Mouse (Mus musculus) embryonic facial prominence, embryonic 15.5 days (tissue): Measurements from ENCODE around the gene Wdr46. TPM values are rescaled to one million over a fixed set of nuclear protein-coding genes. Genes with fewer than 3 reads are reported as not detected.

ENCODE experiments used
- ATAC-seq: fragments of 200-750 bp; cut with Nextera tagmentation; 2 replicates; pipeline ENCODE4 v1.8.0; 2017; ENCODE audit warnings: low read depth, moderate TSS enrichment; ENCODE audit not compliant: insufficient number of reproducible peaks, low FRiP score, low TSS enrichment
- H3K27ac ChIP-seq: fragments of 300-500 bp; sonication (generic); replicated peaks from 2 replicates; pipeline ENCODE4 v1.5.1; 2015; ENCODE audit warnings: mild to moderate bottlenecking, inconsistent platforms
- H3K27me3 ChIP-seq: fragments of 300-500 bp; sonication (generic); 2 replicates; pipeline ENCODE4 v1.6.1; 2015; ENCODE audit warnings: inconsistent platforms
- H3K36me3 ChIP-seq: fragments of 300-500 bp; sonication (generic); 2 replicates; pipeline ENCODE4 v1.6.1; 2015; ENCODE audit warnings: mild to moderate bottlenecking, inconsistent platforms
- H3K4me1 ChIP-seq: fragments of 300-500 bp; sonication (generic); 2 replicates; pipeline ENCODE4 v1.6.1; 2015; ENCODE audit warnings: inconsistent platforms
- H3K4me2 ChIP-seq: fragments of 300-500 bp; sonication (generic); replicated peaks from 2 replicates; pipeline ENCODE4 v1.6.1; 2015; ENCODE audit warnings: mild to moderate bottlenecking, inconsistent platforms
- H3K4me3 ChIP-seq: fragments of 300-500 bp; sonication (generic); replicated peaks from 2 replicates; pipeline ENCODE4 v1.5.1; 2015; ENCODE audit warnings: mild to moderate bottlenecking, inconsistent platforms
- H3K9ac ChIP-seq: fragments of 300-500 bp; sonication (generic); 2 replicates; pipeline ENCODE4 v1.6.1; 2015; ENCODE audit warnings: inconsistent platforms
- H3K9me3 ChIP-seq: fragments of 300-500 bp; sonication (generic); replicated peaks from 2 replicates; pipeline ENCODE4 v1.6.1; 2016; ENCODE audit warnings: inconsistent platforms
- WGBS: fragments of 180-500 bp; shearing (Covaris S2); methylation state at CpG from one replicate; pipeline ENCODE4 v1.1.7; 2015; 5-methylcytosine and 5-hydroxymethylcytosine counted together
- polyA plus RNA-seq: library from polyadenylated mRNA; unstranded; fragments of >200 nt; fragmentation: Nextera tagmentation; extraction: Ambion mirVana; gene quantifications from 2 replicates; pipeline ENCODE4 v1.2.1, GENCODE M21; 2015

Wdr46 gene
- polyA plus RNA-seq, 1 experiment from 2014 or later: 36.5 TPM

DNA sequence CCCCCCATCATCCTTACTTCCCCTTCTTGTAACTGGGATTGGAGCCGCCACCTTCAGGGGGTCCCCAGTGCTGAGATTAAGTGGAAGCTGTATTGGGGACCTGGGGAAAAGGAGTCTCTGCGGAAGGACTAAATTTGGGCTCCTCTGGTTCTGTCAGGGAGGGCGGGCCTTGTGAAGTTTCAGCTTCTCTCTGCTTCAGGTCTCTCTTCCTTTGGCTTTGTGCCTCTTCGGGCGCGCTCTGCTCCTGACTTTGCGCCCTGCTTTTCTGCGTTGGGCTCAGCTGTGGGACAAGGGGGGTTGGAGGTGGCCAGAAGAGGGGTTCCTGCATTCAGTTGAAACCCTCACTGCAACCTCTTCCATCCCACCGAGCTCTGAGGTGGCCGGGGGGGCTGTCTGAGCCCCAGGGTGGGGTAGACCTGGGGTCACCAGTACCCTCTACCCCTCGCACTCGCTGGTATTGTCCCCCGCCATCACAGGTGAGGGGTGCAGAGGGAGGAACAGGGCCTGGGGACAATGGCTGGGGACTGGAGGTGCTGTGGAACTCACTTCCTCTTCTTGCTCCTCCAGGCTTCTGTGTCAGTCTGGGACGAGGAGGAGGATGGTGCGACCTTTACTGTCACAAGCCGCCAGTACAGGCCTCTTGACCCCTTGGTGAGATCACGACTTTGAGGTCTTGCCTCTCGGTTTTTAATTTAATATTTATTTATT is 9.1 kb upstream of the Wdr46 start:
- Histone ChIP-seq H3K4me2 (peak overlapping the region; percentile 98), H3K9ac (peak overlapping the region; percentile 67), H3K9me3 (no peaks in the 10 kb centered on the region), H3K4me3 (peak overlapping the region; percentile 78), H3K4me1 (peaks cover 30% of the 10 kb centered on the region), H3K27me3 (no peaks in the 10 kb centered on the region), H3K36me3 (peaks cover 45% of the 10 kb centered on the region), H3K27ac (peak overlapping the region; percentile 96)
- no peak for ATAC-seq
- 28% methylated on average over 18 of the region's 18 CpGs for WGBS

DNA sequence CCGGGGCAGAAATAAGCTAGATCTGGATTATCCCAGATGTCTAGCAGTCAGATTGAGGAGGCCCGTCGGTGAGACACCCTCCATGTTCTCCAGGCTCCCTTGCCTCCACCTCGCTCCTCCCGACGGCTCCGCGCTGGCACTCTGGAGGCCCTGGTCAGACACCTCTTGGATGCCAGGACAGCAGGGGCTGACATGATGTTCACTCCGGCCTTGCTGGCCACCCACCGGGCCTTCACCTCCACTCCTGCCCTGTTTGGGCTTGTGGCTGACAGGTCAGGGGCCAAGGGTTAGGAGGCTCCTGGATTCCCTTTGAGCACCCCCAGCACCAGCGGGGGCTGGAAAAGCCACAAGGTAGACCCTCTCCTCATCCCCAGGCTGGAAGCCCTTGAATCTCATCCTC is 8.5 kb upstream of the Wdr46 start:
- no peak overlapping the region for H3K9ac ChIP-seq
- H3K27ac ChIP-seq: no peak overlapping the region
- H3K36me3 ChIP-seq: peaks cover 50% of the 10 kb centered on the region
- WGBS: 89% methylated on average over 11 of the region's 11 CpGs
- ATAC-seq: no peak
- no peaks in the 10 kb centered on the region for H3K27me3 ChIP-seq
- H3K9me3 ChIP-seq: no peaks in the 10 kb centered on the region
- peak overlapping the region; percentile 78; the same call in 1 of the 2 replicates for H3K4me3 ChIP-seq
- H3K4me1 ChIP-seq: peaks cover 30% of the 10 kb centered on the region
- H3K4me2 ChIP-seq: peak overlapping the region; percentile 98; the same call in 1 of the 2 replicates

GRCm38 (mm10) chr17:33932448-33932847 is 8.0 kb upstream of the Wdr46 start:
- ATAC-seq: no peak
- 72% methylated on average over 14 of the region's 14 CpGs for WGBS
- H3K4me3 ChIP-seq: no peak overlapping the region
- no peak overlapping the region for H3K4me2 ChIP-seq
- no peaks in the 10 kb centered on the region for H3K9me3 ChIP-seq
- H3K27me3 ChIP-seq: no peaks in the 10 kb centered on the region
- H3K36me3 ChIP-seq: peaks cover 53% of the 10 kb centered on the region
- H3K27ac ChIP-seq: no peak overlapping the region
- H3K9ac ChIP-seq: no peak overlapping the region
- peaks cover 30% of the 10 kb centered on the region for H3K4me1 ChIP-seq

GRCm38 (mm10) chr17:33932970-33933369 is 7.5 kb upstream of the Wdr46 start:
- H3K4me1 ChIP-seq: peaks cover 27% of the 10 kb centered on the region
- no peak overlapping the region for H3K4me3 ChIP-seq
- H3K27ac ChIP-seq: no peak overlapping the region
- H3K9ac ChIP-seq: no peak overlapping the region
- no peaks in the 10 kb centered on the region for H3K9me3 ChIP-seq
- no peak for ATAC-seq
- H3K4me2 ChIP-seq: no peak overlapping the region
- H3K36me3 ChIP-seq: peaks cover 51% of the 10 kb centered on the region
- WGBS: 81% methylated on average over 15 of the region's 15 CpGs
- no peaks in the 10 kb centered on the region for H3K27me3 ChIP-seq

- no peaks in the 10 kb centered on the region for H3K9me3 ChIP-seq
- H3K4me3 ChIP-seq: no peak overlapping the region
- 83% methylated on average over 21 of the region's 21 CpGs for WGBS
- H3K4me1 ChIP-seq: peaks cover 28% of the 10 kb centered on the region
- no peak overlapping the region for H3K27ac ChIP-seq
- ATAC-seq: no peak
- no peak overlapping the region for H3K4me2 ChIP-seq
- no peaks in the 10 kb centered on the region for H3K27me3 ChIP-seq
- peaks cover 58% of the 10 kb centered on the region for H3K36me3 ChIP-seq
- H3K9ac ChIP-seq: no peak overlapping the region
These were observed 4.9 kb upstream of the Wdr46 start for GRCm38 (mm10) chr17:33935422-33936055.

GRCm38 (mm10) chr17:33936993-33937392 is 3.5 kb upstream of the Wdr46 start:
- no peak overlapping the region for H3K4me2 ChIP-seq
- no peak overlapping the region for H3K9ac ChIP-seq
- no peak overlapping the region for H3K27ac ChIP-seq
- no peak overlapping the region for H3K4me3 ChIP-seq
- peaks cover 24% of the 10 kb centered on the region for H3K4me1 ChIP-seq
- peaks cover 58% of the 10 kb centered on the region for H3K36me3 ChIP-seq
- no peak for ATAC-seq
- no peaks in the 10 kb centered on the region for H3K9me3 ChIP-seq
- H3K27me3 ChIP-seq: no peaks in the 10 kb centered on the region
- WGBS: 79% methylated on average over 15 of the region's 15 CpGs

DNA sequence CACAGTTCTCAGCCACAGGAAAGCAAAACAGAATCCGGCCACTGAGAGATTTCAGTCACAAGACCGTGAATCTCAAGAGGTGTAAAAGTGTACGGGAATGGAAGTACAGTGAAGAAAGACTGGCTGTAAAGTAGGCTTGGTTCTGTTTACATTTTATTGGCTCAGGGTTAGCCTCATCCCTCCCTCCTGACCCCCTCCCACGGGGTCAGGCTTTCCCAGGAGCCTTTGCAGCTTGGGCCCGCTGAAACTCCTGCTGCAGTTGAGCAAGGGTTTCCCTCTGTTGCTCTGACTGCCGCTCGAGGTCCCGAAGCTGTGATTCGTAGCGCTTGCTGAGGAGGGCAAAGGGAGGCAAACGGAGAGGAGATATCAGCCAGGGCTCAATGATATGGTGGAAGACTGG is 1.7 kb upstream of the Wdr46 start:
- H3K9ac ChIP-seq: no peak overlapping the region
- no peaks in the 10 kb centered on the region for H3K27me3 ChIP-seq
- H3K27ac ChIP-seq: no peak overlapping the region
- no peak overlapping the region for H3K4me3 ChIP-seq
- peaks cover 51% of the 10 kb centered on the region for H3K36me3 ChIP-seq
- ATAC-seq: no peak
- peaks cover 23% of the 10 kb centered on the region for H3K4me1 ChIP-seq
- 82% methylated on average over 11 of the region's 11 CpGs for WGBS
- H3K4me2 ChIP-seq: no peak overlapping the region
- no peaks in the 10 kb centered on the region for H3K9me3 ChIP-seq

DNA sequence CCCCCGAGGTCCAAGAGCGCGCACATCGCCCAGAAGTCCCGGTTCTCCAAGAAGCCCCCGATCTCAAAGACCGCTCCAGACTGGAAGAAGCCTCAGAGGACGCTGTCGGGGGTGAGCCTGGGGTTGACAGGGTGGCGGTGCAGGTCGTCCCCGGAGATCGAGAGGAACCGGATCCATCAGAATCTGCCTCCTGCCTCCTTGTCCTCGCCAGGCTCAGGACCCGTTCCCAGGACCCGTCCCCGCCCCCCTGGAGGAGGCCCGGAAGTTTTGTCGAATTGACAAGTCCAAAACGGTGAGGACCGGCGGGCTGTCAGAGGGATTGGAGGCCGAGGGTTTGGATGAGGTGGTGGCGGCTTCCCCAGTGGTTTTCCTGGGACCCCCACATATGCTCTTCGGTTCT is 521 bp downstream of the Wdr46 start:
- H3K4me2 ChIP-seq: peak overlapping the region; percentile 94
- H3K36me3 ChIP-seq: peaks cover 51% of the 10 kb centered on the region
- ATAC-seq: no peak
- 1% methylated on average over 26 of the region's 26 CpGs for WGBS
- H3K9me3 ChIP-seq: no peaks in the 10 kb centered on the region
- H3K4me3 ChIP-seq: peak overlapping the region; percentile 89
- H3K27ac ChIP-seq: no peak overlapping the region
- peak overlapping the region; percentile 87 for H3K9ac ChIP-seq
- no peaks in the 10 kb centered on the region for H3K27me3 ChIP-seq
- H3K4me1 ChIP-seq: peaks cover 23% of the 10 kb centered on the region

DNA sequence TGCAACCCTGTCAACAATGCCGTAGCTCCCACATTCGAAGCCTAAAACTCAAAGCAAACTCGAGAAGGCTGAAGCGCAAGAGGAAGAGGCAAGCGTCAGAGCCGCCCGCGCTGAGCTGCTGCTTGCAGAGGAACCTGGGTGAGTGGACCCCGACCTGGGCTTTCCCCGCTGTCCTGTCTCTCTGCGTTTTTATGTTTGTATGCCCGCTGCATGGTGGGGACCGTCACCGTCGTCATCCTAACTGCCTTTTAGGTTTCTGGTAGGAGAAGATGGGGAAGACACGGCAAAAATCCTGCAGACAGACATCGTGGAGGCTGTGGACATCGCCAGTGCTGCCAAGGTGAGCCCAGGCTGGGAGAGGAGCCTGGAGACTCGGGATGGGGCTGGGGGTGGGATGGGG is 921 bp downstream of the Wdr46 start:
- H3K4me3 ChIP-seq: peak overlapping the region; percentile 89
- peak overlapping the region; percentile 94 for H3K4me2 ChIP-seq
- peaks cover 23% of the 10 kb centered on the region for H3K4me1 ChIP-seq
- ATAC-seq: no peak
- H3K9me3 ChIP-seq: no peaks in the 10 kb centered on the region
- H3K27me3 ChIP-seq: no peaks in the 10 kb centered on the region
- peaks cover 54% of the 10 kb centered on the region for H3K36me3 ChIP-seq
- H3K9ac ChIP-seq: peak overlapping the region; percentile 87
- H3K27ac ChIP-seq: no peak overlapping the region
- WGBS: 60% methylated on average over 19 of the region's 19 CpGs

DNA sequence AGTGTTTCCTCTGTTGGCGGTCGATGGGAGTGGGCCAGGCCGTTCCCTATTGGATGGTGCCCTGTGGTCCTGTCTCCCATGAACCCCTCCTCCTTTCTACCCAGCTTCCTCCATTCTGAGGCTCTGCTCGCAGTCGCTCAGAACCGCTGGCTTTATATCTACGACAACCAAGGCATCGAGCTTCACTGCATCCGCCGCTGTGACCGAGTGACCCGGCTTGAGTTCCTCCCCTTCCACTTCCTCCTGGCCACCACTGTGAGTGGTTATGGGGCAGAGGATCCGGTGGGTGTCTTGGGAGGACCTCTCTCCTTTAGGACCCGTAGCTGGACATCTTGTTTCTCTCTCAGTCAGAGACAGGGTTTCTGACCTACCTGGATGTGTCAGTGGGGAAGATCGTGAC is 3.0 kb downstream of the Wdr46 start:
- H3K9ac ChIP-seq: no peak overlapping the region
- 93% methylated on average over 15 of the region's 15 CpGs for WGBS
- H3K36me3 ChIP-seq: peaks cover 55% of the 10 kb centered on the region
- H3K4me3 ChIP-seq: no peak overlapping the region
- no peaks in the 10 kb centered on the region for H3K27me3 ChIP-seq
- H3K4me2 ChIP-seq: no peak overlapping the region
- no peak for ATAC-seq
- peaks cover 23% of the 10 kb centered on the region for H3K4me1 ChIP-seq
- H3K9me3 ChIP-seq: no peaks in the 10 kb centered on the region
- no peak overlapping the region for H3K27ac ChIP-seq

GRCm38 (mm10) chr17:33947430-33948089 is 7.1 kb downstream of the Wdr46 start:
- H3K36me3 ChIP-seq: peaks cover 72% of the 10 kb centered on the region
- H3K27me3 ChIP-seq: no peaks in the 10 kb centered on the region
- no peaks in the 10 kb centered on the region for H3K9me3 ChIP-seq
- no peak overlapping the region for H3K4me2 ChIP-seq
- no peak overlapping the region for H3K4me3 ChIP-seq
- no peak for ATAC-seq
- WGBS: 88% methylated on average over 10 of the region's 10 CpGs
- H3K27ac ChIP-seq: no peak overlapping the region
- H3K4me1 ChIP-seq: peaks cover 38% of the 10 kb centered on the region
- no peak overlapping the region for H3K9ac ChIP-seq
